Mouse (Mus musculus): ENCODE measurements around the gene Dmpk. TPM values are rescaled to one million over a fixed set of nuclear protein-coding genes. Genes with fewer than 3 reads are reported as not detected.
A peak's percentile ranks its signal among the peaks of the same experiment; 100 is the strongest.

Gene Dmpk
- polyA plus RNA-seq, 1 experiment from 2014 or later, result 10.1 TPM

GRCm38 (mm10) chr7:19097863-19098262 lies 14.2 kb downstream of the Dmpk start:
- H3K9ac ChIP-seq (replicated peaks; ENCODE audit: low read depth, low read length), result no peak overlapping the region
- H3K36me3 ChIP-seq (ENCODE audit: control insufficient read depth, insufficient read depth), result no peaks in the 10 kb centered on the region
- H3K9me3 ChIP-seq (ENCODE audit: control insufficient read depth, low read length), result no peaks in the 10 kb centered on the region
- no peak overlapping the region for H3K4me2 ChIP-seq (ENCODE audit: low read length)
- no peak for ATAC-seq
- H3K27me3 ChIP-seq (replicated peaks; ENCODE audit: control insufficient read depth, insufficient read depth, low read length), result no peaks in the 10 kb centered on the region
- H3K4me1 ChIP-seq (replicated peaks; ENCODE audit: control insufficient read depth, insufficient read depth, low read length), result peaks cover 38% of the 10 kb centered on the region
- H3K27ac ChIP-seq (ENCODE audit: low read length), result no peak overlapping the region
- H3K4me3 ChIP-seq (replicated peaks; ENCODE audit: low read length), result no peak overlapping the region

DNA sequence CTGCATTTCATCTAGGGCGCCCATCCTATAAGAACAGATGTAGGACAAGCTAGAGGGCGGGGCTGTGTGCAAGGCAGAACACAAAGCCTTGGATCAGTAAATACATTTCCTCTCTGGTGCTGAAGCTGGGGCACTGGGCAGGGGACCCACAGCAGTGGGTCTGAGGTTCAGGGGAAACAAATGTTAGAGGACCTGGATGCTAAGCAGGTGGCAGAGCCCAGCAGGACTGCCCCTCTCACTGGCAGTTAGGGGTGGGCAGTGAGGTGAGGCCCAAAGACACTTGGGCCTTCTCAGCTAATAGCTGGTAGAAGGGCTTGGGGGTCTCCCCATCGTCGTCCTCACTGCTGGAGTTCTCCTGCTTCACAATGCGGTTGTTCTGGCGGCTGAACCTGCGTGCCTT lies 15.2 kb downstream of the Dmpk start:
- 61% methylated on average over 7 of the region's 7 CpGs for WGBS
- no peaks in the 10 kb centered on the region for H3K27me3 ChIP-seq (replicated peaks; ENCODE audit: control insufficient read depth, insufficient read depth, low read length)
- ATAC-seq, result no peak
- no peak overlapping the region for H3K4me2 ChIP-seq (ENCODE audit: low read length)
- no peak overlapping the region for H3K27ac ChIP-seq (ENCODE audit: low read length)
- H3K9me3 ChIP-seq (ENCODE audit: control insufficient read depth, low read length), result no peaks in the 10 kb centered on the region
- no peaks in the 10 kb centered on the region for H3K36me3 ChIP-seq (ENCODE audit: control insufficient read depth, insufficient read depth)
- H3K9ac ChIP-seq (replicated peaks; ENCODE audit: low read depth, low read length), result no peak overlapping the region
- no peak overlapping the region for H3K4me3 ChIP-seq (replicated peaks; ENCODE audit: low read length)
- H3K4me1 ChIP-seq (replicated peaks; ENCODE audit: control insufficient read depth, insufficient read depth, low read length), result peaks cover 29% of the 10 kb centered on the region

DNA sequence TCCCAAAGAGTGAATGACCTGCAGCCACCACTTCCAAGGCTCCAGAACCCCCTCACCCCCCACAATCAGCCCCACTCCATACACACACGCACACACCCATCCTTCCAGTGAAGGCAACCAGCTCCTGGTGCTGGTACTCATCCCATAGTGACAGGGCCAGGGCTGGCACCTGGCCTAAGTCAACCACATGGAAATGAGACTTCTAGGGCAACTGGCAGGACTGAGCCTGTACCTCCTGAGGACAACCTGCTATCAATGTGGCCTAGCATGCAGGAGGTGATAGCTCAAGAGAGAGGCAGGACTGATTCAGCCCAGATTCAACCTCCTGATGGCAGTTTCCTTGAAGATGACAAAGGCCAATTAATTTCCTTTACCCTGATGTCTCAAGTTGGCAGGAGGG lies 16.6 kb downstream of the Dmpk start:
- Histone ChIP-seq H3K4me1 (replicated peaks; ENCODE audit: control insufficient read depth, insufficient read depth, low read length) (peaks cover 14% of the 10 kb centered on the region), H3K4me3 (replicated peaks; ENCODE audit: low read length) (no peak overlapping the region), H3K27me3 (replicated peaks; ENCODE audit: control insufficient read depth, insufficient read depth, low read length) (no peaks in the 10 kb centered on the region), H3K9ac (replicated peaks; ENCODE audit: low read depth, low read length) (no peak overlapping the region), H3K27ac (ENCODE audit: low read length) (no peak overlapping the region), H3K36me3 (ENCODE audit: control insufficient read depth, insufficient read depth) (no peaks in the 10 kb centered on the region), H3K9me3 (ENCODE audit: control insufficient read depth, low read length) (no peaks in the 10 kb centered on the region), H3K4me2 (ENCODE audit: low read length) (no peak overlapping the region)
- WGBS, result 76% methylated on average over 1 of the region's 1 CpGs
- ATAC-seq, result no peak

DNA sequence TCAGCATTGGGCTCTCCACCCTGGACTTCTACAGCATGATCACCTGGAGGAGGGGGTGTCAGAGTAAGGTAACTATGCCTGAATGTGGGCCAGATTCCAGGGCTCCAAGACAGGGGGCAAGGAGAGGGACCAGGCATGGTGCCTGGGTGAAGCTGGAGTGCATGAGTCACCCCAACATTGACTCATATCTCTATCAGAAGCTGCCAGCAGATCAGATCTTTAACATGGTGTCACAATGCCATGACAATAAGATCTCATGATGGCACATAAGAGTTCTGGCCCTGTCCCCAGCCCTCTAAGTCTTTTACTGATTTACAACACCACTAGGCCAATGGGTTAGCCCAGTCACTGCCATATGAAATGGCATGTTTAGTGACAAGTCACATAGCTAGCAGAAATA lies 20.1 kb downstream of the Dmpk start:
- no peak overlapping the region for H3K4me2 ChIP-seq (ENCODE audit: low read length)
- H3K9me3 ChIP-seq (ENCODE audit: control insufficient read depth, low read length), result no peaks in the 10 kb centered on the region
- H3K36me3 ChIP-seq (ENCODE audit: control insufficient read depth, insufficient read depth), result no peaks in the 10 kb centered on the region
- ATAC-seq, result no peak
- no peaks in the 10 kb centered on the region for H3K4me1 ChIP-seq (replicated peaks; ENCODE audit: control insufficient read depth, insufficient read depth, low read length)
- no peak overlapping the region for H3K9ac ChIP-seq (replicated peaks; ENCODE audit: low read depth, low read length)
- H3K27me3 ChIP-seq (replicated peaks; ENCODE audit: control insufficient read depth, insufficient read depth, low read length), result no peaks in the 10 kb centered on the region
- H3K4me3 ChIP-seq (replicated peaks; ENCODE audit: low read length), result no peak overlapping the region
- no peak overlapping the region for H3K27ac ChIP-seq (ENCODE audit: low read length)

- 81% methylated on average over 2 of the region's 2 CpGs for WGBS
- no peak for ATAC-seq
- H3K36me3 ChIP-seq (ENCODE audit: control insufficient read depth, insufficient read depth), result no peaks in the 10 kb centered on the region
These were observed 20.8 kb downstream of the Dmpk start for GRCm38 (mm10) chr7:19104486-19104885.

GRCm38 (mm10) chr7:19107436-19107835 lies 23.8 kb downstream of the Dmpk start:
- H3K9ac ChIP-seq (replicated peaks; ENCODE audit: low read depth, low read length), result no peak overlapping the region
- no peak overlapping the region for H3K4me2 ChIP-seq (ENCODE audit: low read length)
- no peaks in the 10 kb centered on the region for H3K36me3 ChIP-seq (ENCODE audit: control insufficient read depth, insufficient read depth)
- 58% methylated on average over 3 of the region's 3 CpGs for WGBS
- H3K4me1 ChIP-seq (replicated peaks; ENCODE audit: control insufficient read depth, insufficient read depth, low read length), result no peaks in the 10 kb centered on the region
- ATAC-seq, result no peak
- H3K27ac ChIP-seq (ENCODE audit: low read length), result no peak overlapping the region
- no peaks in the 10 kb centered on the region for H3K27me3 ChIP-seq (replicated peaks; ENCODE audit: control insufficient read depth, insufficient read depth, low read length)
- no peak overlapping the region for H3K4me3 ChIP-seq (replicated peaks; ENCODE audit: low read length)
- no peaks in the 10 kb centered on the region for H3K9me3 ChIP-seq (ENCODE audit: control insufficient read depth, low read length)

More at GRCm38 (mm10) chr7:19104486-19104885, 20.8 kb downstream of the Dmpk start:
- H3K4me2 ChIP-seq (ENCODE audit: low read length), result no peak overlapping the region
- no peak overlapping the region for H3K27ac ChIP-seq (ENCODE audit: low read length)
- no peak overlapping the region for H3K9ac ChIP-seq (replicated peaks; ENCODE audit: low read depth, low read length)
- H3K4me3 ChIP-seq (replicated peaks; ENCODE audit: low read length), result no peak overlapping the region
- H3K9me3 ChIP-seq (ENCODE audit: control insufficient read depth, low read length), result no peaks in the 10 kb centered on the region
- no peaks in the 10 kb centered on the region for H3K27me3 ChIP-seq (replicated peaks; ENCODE audit: control insufficient read depth, insufficient read depth, low read length)
- H3K4me1 ChIP-seq (replicated peaks; ENCODE audit: control insufficient read depth, insufficient read depth, low read length), result no peaks in the 10 kb centered on the region

GRCm38 (mm10) chr7:19109565-19109964 lies 25.9 kb downstream of the Dmpk start:
- H3K4me1 ChIP-seq (replicated peaks; ENCODE audit: control insufficient read depth, insufficient read depth, low read length), result no peaks in the 10 kb centered on the region
- H3K4me3 ChIP-seq (replicated peaks; ENCODE audit: low read length), result no peak overlapping the region
- no peak for ATAC-seq
- no peak overlapping the region for H3K4me2 ChIP-seq (ENCODE audit: low read length)
- H3K27ac ChIP-seq (ENCODE audit: low read length), result no peak overlapping the region
- H3K9me3 ChIP-seq (ENCODE audit: control insufficient read depth, low read length), result no peaks in the 10 kb centered on the region
- no peaks in the 10 kb centered on the region for H3K27me3 ChIP-seq (replicated peaks; ENCODE audit: control insufficient read depth, insufficient read depth, low read length)
- no peak overlapping the region for H3K9ac ChIP-seq (replicated peaks; ENCODE audit: low read depth, low read length)
- H3K36me3 ChIP-seq (ENCODE audit: control insufficient read depth, insufficient read depth), result no peaks in the 10 kb centered on the region
- 86% methylated on average over 1 of the region's 1 CpGs for WGBS

DNA sequence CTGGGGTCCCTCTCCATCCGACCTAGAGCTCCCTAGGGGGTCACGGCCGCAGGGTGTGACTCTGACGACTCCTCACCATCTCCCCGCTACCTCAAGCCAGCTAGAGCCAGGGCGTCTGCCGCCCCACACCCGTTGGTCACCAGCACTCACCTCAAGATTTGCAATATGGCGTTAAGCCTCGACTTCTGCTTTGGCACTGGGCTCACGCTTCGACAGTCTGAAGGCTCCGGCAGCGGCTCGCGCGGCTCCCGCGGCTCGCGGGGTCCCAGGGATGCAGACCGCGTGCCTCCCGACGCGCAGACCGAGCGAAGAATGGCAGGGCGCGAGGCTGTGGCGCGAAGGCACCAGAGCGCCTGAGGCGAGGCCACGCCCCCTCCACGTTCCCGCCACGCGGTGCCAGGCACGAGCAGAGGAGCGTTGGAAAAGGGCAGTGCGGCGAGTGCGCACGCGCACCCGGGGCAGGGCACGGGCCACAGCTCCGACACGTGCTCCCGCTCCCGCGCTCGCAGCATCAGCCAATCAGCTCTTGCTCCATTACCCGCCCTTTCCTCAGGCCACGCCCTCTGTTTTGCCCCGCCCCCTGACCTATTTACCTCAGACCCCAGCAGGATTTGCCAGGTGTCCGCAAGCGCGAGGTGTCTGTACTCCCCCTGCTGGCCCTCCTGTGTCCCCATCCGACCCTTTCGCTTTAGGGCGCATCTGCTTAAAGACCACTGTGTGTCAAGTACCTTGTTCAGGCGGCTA lies 34.6 kb downstream of the Dmpk start, which contains the start of gene Gm4969:
Gm4969 (minus strand) TSS at position 341 of the 744 bp plus-strand sequence.
- H3K27ac ChIP-seq (ENCODE audit: low read length), result no peak within 1 kb of the TSS
- peak within 1 kb of the TSS; percentile 39 for H3K4me3 ChIP-seq (replicated peaks; ENCODE audit: low read length)
- WGBS, result 20% methylated on average over 60 of the region's 64 CpGs
- H3K9me3 ChIP-seq (ENCODE audit: control insufficient read depth, low read length), result 0 out of 2 replicates have a peak, but pooled peaks cover 4% of the 10 kb centered on the region
- no peaks in the 10 kb centered on the region for H3K36me3 ChIP-seq (ENCODE audit: control insufficient read depth, insufficient read depth)
- H3K4me1 ChIP-seq (replicated peaks; ENCODE audit: control insufficient read depth, insufficient read depth, low read length), result peaks cover 21% of the 10 kb centered on the region
- no peaks in the 10 kb centered on the region for H3K27me3 ChIP-seq (replicated peaks; ENCODE audit: control insufficient read depth, insufficient read depth, low read length)
- ATAC-seq, result peak; percentile 26
- peak within 1 kb of the TSS; percentile 63 for H3K4me2 ChIP-seq (ENCODE audit: low read length)
- H3K9ac ChIP-seq (replicated peaks; ENCODE audit: low read depth, low read length), result peak within 1 kb of the TSS; percentile 23; the same call in 1 of the 2 replicates

- peak; percentile 6; the same call in 1 of the 2 replicates for ATAC-seq
- H3K9ac ChIP-seq (replicated peaks; ENCODE audit: low read depth, low read length), result no peak overlapping the region
- peak overlapping the region; percentile 69; the same call in 1 of the 2 replicates for H3K4me2 ChIP-seq (ENCODE audit: low read length)
- H3K36me3 ChIP-seq (ENCODE audit: control insufficient read depth, insufficient read depth), result no peaks in the 10 kb centered on the region
- H3K27me3 ChIP-seq (replicated peaks; ENCODE audit: control insufficient read depth, insufficient read depth, low read length), result no peaks in the 10 kb centered on the region
- no peak overlapping the region for H3K27ac ChIP-seq (ENCODE audit: low read length)
- no peak overlapping the region for H3K4me3 ChIP-seq (replicated peaks; ENCODE audit: low read length)
- peaks cover 21% of the 10 kb centered on the region for H3K4me1 ChIP-seq (replicated peaks; ENCODE audit: control insufficient read depth, insufficient read depth, low read length)
- 0 out of 2 replicates have a peak, but pooled peaks cover 4% of the 10 kb centered on the region for H3K9me3 ChIP-seq (ENCODE audit: control insufficient read depth, low read length)
- WGBS, result 95% methylated on average over 8 of the region's 8 CpGs
These were observed 35.4 kb downstream of the Dmpk start for GRCm38 (mm10) chr7:19119083-19119482.

All from forebrain, embryonic 16.5 days (tissue).